Mouse (Mus musculus) embryonic facial prominence, embryonic 13.5 days (tissue): ENCODE data around the gene Mrgprf. TPM values are rescaled to one million over a fixed set of nuclear protein-coding genes. Genes with fewer than 3 reads are reported as not detected.

ENCODE experiments used
- ATAC-seq: fragments of 200-750 bp; cut with Nextera tagmentation; 2 replicates; pipeline ENCODE4 v1.8.0; 2017; ENCODE audit warnings: low read depth; ENCODE audit not compliant: insufficient number of reproducible peaks, insufficient read depth, low FRiP score, low TSS enrichment
- H3K27ac ChIP-seq: fragments of 300-500 bp; sonication (generic); 2 replicates; pipeline ENCODE4 v1.5.1; 2015; ENCODE audit warnings: moderate library complexity, mild to moderate bottlenecking, inconsistent platforms
- H3K27me3 ChIP-seq: fragments of 300-500 bp; sonication (generic); 2 replicates; pipeline ENCODE4 v1.6.1; 2015; ENCODE audit warnings: mild to moderate bottlenecking, inconsistent platforms
- H3K36me3 ChIP-seq: fragments of 300-500 bp; sonication (generic); 2 replicates; pipeline ENCODE4 v1.6.1; 2015; ENCODE audit warnings: mild to moderate bottlenecking, inconsistent platforms
- H3K4me1 ChIP-seq: fragments of 300-500 bp; sonication (generic); 2 replicates; pipeline ENCODE4 v1.6.1; 2015; ENCODE audit warnings: inconsistent platforms
- H3K4me2 ChIP-seq: fragments of 300-500 bp; sonication (generic); 2 replicates; pipeline ENCODE4 v1.6.1; 2015; ENCODE audit warnings: moderate library complexity, mild to moderate bottlenecking, inconsistent platforms
- H3K4me3 ChIP-seq: fragments of 300-500 bp; sonication (generic); 2 replicates; pipeline ENCODE4 v1.5.1; 2015; ENCODE audit warnings: mild to moderate bottlenecking, inconsistent platforms
- H3K9ac ChIP-seq: fragments of 300-500 bp; sonication (generic); 2 replicates; pipeline ENCODE4 v1.6.1; 2015; ENCODE audit warnings: mild to moderate bottlenecking, inconsistent platforms
- H3K9me3 ChIP-seq: fragments of 300-500 bp; sonication (generic); 2 replicates; pipeline ENCODE4 v1.6.1; 2016; ENCODE audit warnings: inconsistent platforms
- WGBS: fragments of 180-500 bp; shearing (Covaris S2); methylation state at CpG from one replicate; pipeline ENCODE4 v1.1.7; 2015; ENCODE audit warnings: mixed read lengths; 5-methylcytosine and 5-hydroxymethylcytosine counted together
- polyA plus RNA-seq: library from polyadenylated mRNA; unstranded; fragments of >200 nt; fragmentation: Nextera tagmentation; extraction: Ambion mirVana; gene quantifications from 2 replicates; pipeline ENCODE4 v1.2.1, GENCODE M21; 2015

Mrgprf gene
- 1.5 and 3.4 TPM in 2 replicates for polyA plus RNA-seq

- no peaks in the 10 kb centered on the region for H3K9me3 ChIP-seq
- H3K27ac ChIP-seq, result peak within 1 kb of the TSS; percentile 76
- peak within 1 kb of the TSS; percentile 3; the same call in 1 of the 2 replicates for H3K4me2 ChIP-seq
- peaks cover 36% of the 10 kb centered on the region for H3K4me1 ChIP-seq
- H3K4me3 ChIP-seq, result 0 out of 2 replicates have a peak within 1 kb of the TSS, but pooled peaks have one; percentile 12
- H3K9ac ChIP-seq, result no peak within 1 kb of the TSS
- WGBS, result 35% methylated on average over 12 of the region's 13 CpGs
- no peak for ATAC-seq
- H3K36me3 ChIP-seq, result no peaks in the 10 kb centered on the region
- no peaks in the 10 kb centered on the region for H3K27me3 ChIP-seq
Observed at GRCm38 (mm10) chr7:145300321-145301007, at the start of gene Mrgprf. Gene Mrgprf, plus strand, starts transcription at chr7:145300828.

GRCm38 (mm10) chr7:145252715-145253476, 47.7 kb upstream of the Mrgprf start:
- Histone ChIP-seq H3K4me1 (peaks cover 12% of the 10 kb centered on the region), H3K27me3 (no peaks in the 10 kb centered on the region), H3K27ac (no peak overlapping the region), H3K9ac (0 out of 2 replicates have a peak overlapping the region, but pooled peaks have one; percentile 22), H3K4me3 (no peak overlapping the region), H3K36me3 (peaks cover 38% of the 10 kb centered on the region), H3K9me3 (no peaks in the 10 kb centered on the region), H3K4me2 (no peak overlapping the region)
- 26% methylated on average over 8 of the region's 8 CpGs for WGBS
- ATAC-seq, result no peak

- peaks cover 46% of the 10 kb centered on the region for H3K36me3 ChIP-seq
- no peak overlapping the region for H3K4me2 ChIP-seq
- H3K27ac ChIP-seq, result no peak overlapping the region
- H3K9me3 ChIP-seq, result no peaks in the 10 kb centered on the region
- whole genome bisulfite sequencing, result 67% methylated on average over 3 of the region's 3 CpGs
- no peak overlapping the region for H3K4me3 ChIP-seq
- peaks cover 12% of the 10 kb centered on the region for H3K4me1 ChIP-seq
- no peak for ATAC-seq
- H3K9ac ChIP-seq, result no peak overlapping the region
- H3K27me3 ChIP-seq, result no peaks in the 10 kb centered on the region
Observed at GRCm38 (mm10) chr7:145253986-145254630, 46.5 kb upstream of the Mrgprf start.

GRCm38 (mm10) chr7:145256092-145256491, 44.5 kb upstream of the Mrgprf start:
- Histone ChIP-seq H3K27me3 (no peaks in the 10 kb centered on the region), H3K4me1 (peaks cover 6% of the 10 kb centered on the region; the same call in 1 of the 2 replicates), H3K9ac (no peak overlapping the region), H3K27ac (no peak overlapping the region), H3K4me2 (no peak overlapping the region), H3K9me3 (no peaks in the 10 kb centered on the region), H3K4me3 (no peak overlapping the region), H3K36me3 (peaks cover 61% of the 10 kb centered on the region)
- no peak for ATAC-seq
- 100% methylated on average over 1 of the region's 1 CpGs for WGBS

GRCm38 (mm10) chr7:145264202-145264601, 36.4 kb upstream of the Mrgprf start:
- peaks cover 70% of the 10 kb centered on the region for H3K36me3 ChIP-seq
- no peak for ATAC-seq

GRCm38 (mm10) chr7:145266011-145266410, 34.6 kb upstream of the Mrgprf start:
- no peak for ATAC-seq
- 92% methylated on average over 2 of the region's 2 CpGs for WGBS
- Histone ChIP-seq H3K27ac (no peak overlapping the region), H3K4me3 (no peak overlapping the region), H3K4me1 (no peaks in the 10 kb centered on the region), H3K4me2 (no peak overlapping the region), H3K9me3 (no peaks in the 10 kb centered on the region), H3K36me3 (peaks cover 74% of the 10 kb centered on the region), H3K9ac (no peak overlapping the region), H3K27me3 (no peaks in the 10 kb centered on the region)

More at GRCm38 (mm10) chr7:145264202-145264601, 36.4 kb upstream of the Mrgprf start:
- H3K27ac ChIP-seq, result no peak overlapping the region
- H3K9ac ChIP-seq, result no peak overlapping the region
- H3K27me3 ChIP-seq, result no peaks in the 10 kb centered on the region
- 73% methylated on average over 9 of the region's 9 CpGs for WGBS
- no peaks in the 10 kb centered on the region for H3K4me1 ChIP-seq
- H3K9me3 ChIP-seq, result no peaks in the 10 kb centered on the region
- H3K4me2 ChIP-seq, result no peak overlapping the region
- no peak overlapping the region for H3K4me3 ChIP-seq

- Histone ChIP-seq H3K4me2 (no peak overlapping the region), H3K9ac (no peak overlapping the region), H3K36me3 (peaks cover 95% of the 10 kb centered on the region), H3K9me3 (no peaks in the 10 kb centered on the region), H3K27me3 (no peaks in the 10 kb centered on the region), H3K4me3 (no peak overlapping the region), H3K27ac (no peak overlapping the region), H3K4me1 (no peaks in the 10 kb centered on the region)
- ATAC-seq, result no peak
- WGBS, result 89% methylated on average over 7 of the region's 7 CpGs
Observed at GRCm38 (mm10) chr7:145268890-145269289, 31.7 kb upstream of the Mrgprf start.

- ATAC-seq, result no peak
- H3K4me1 ChIP-seq, result no peaks in the 10 kb centered on the region
- H3K27me3 ChIP-seq, result no peaks in the 10 kb centered on the region
- no peak overlapping the region for H3K9ac ChIP-seq
- no peak overlapping the region for H3K27ac ChIP-seq
- H3K4me3 ChIP-seq, result no peak overlapping the region
- peaks cover 96% of the 10 kb centered on the region for H3K36me3 ChIP-seq
- no peaks in the 10 kb centered on the region for H3K9me3 ChIP-seq
- no peak overlapping the region for H3K4me2 ChIP-seq
- 84% methylated on average over 5 of the region's 5 CpGs for WGBS
Observed at GRCm38 (mm10) chr7:145270955-145271354, 29.7 kb upstream of the Mrgprf start.

GRCm38 (mm10) chr7:145275488-145275887, 25.1 kb upstream of the Mrgprf start:
- Histone ChIP-seq H3K4me1 (no peaks in the 10 kb centered on the region), H3K9ac (no peak overlapping the region), H3K9me3 (no peaks in the 10 kb centered on the region), H3K27me3 (no peaks in the 10 kb centered on the region), H3K4me2 (no peak overlapping the region), H3K36me3 (peaks cover 94% of the 10 kb centered on the region), H3K27ac (no peak overlapping the region), H3K4me3 (no peak overlapping the region)
- WGBS, result 82% methylated on average over 3 of the region's 3 CpGs
- no peak for ATAC-seq

GRCm38 (mm10) chr7:145281396-145281795, 19.2 kb upstream of the Mrgprf start:
- 75% methylated on average over 4 of the region's 4 CpGs for WGBS
- H3K4me2 ChIP-seq, result no peak overlapping the region
- H3K9me3 ChIP-seq, result no peaks in the 10 kb centered on the region
- H3K4me3 ChIP-seq, result no peak overlapping the region
- H3K9ac ChIP-seq, result peak overlapping the region; percentile 79
- H3K27me3 ChIP-seq, result no peaks in the 10 kb centered on the region
- peaks cover 27% of the 10 kb centered on the region for H3K4me1 ChIP-seq
- no peak for ATAC-seq
- peaks cover 39% of the 10 kb centered on the region for H3K36me3 ChIP-seq
- no peak overlapping the region for H3K27ac ChIP-seq

GRCm38 (mm10) chr7:145283041-145283440, 17.6 kb upstream of the Mrgprf start:
- H3K9ac ChIP-seq, result peak overlapping the region; percentile 79
- H3K27ac ChIP-seq, result 0 out of 2 replicates have a peak overlapping the region, but pooled peaks have one; percentile 11
- no peaks in the 10 kb centered on the region for H3K9me3 ChIP-seq
- 37% methylated on average over 4 of the region's 4 CpGs for WGBS
- peaks cover 27% of the 10 kb centered on the region for H3K4me1 ChIP-seq
- no peaks in the 10 kb centered on the region for H3K27me3 ChIP-seq
- no peak for ATAC-seq
- peak overlapping the region; percentile 85 for H3K4me2 ChIP-seq
- H3K4me3 ChIP-seq, result peak overlapping the region; percentile 64
- peaks cover 25% of the 10 kb centered on the region for H3K36me3 ChIP-seq
